Mouse (Mus musculus) lung, postnatal 0 days (tissue): ENCODE measurements around the gene Ppp6r3. TPM values are rescaled to one million over a fixed set of nuclear protein-coding genes. Genes with fewer than 3 reads are reported as not detected.

Experiments used
- ATAC-seq: fragments of 200-750 bp; cut with Nextera tagmentation; 2 replicates; pipeline ENCODE4 v1.8.0; 2017; ENCODE audit warnings: moderate library complexity
- DNase-seq: peaks from one replicate; pipeline ENCODE4 v3.0.0-alpha.2; 2016; ENCODE audit warnings: low spot score
- H3K27ac ChIP-seq: fragments of 300-500 bp; sonication (generic); 2 replicates; pipeline ENCODE4 v1.5.1; 2014; ENCODE audit warnings: antibody characterized with exemption, mild to moderate bottlenecking, low read length, mixed read lengths
- H3K27me3 ChIP-seq: fragments of 300-500 bp; sonication (generic); replicated peaks from 2 replicates; pipeline ENCODE4 v1.6.1; 2014; ENCODE audit warnings: low read length, mixed read lengths; ENCODE audit not compliant: insufficient read depth
- H3K36me3 ChIP-seq: fragments of 300-500 bp; sonication (generic); 2 replicates; pipeline ENCODE4 v1.6.1; 2014; ENCODE audit warnings: low read length, mixed read lengths; ENCODE audit not compliant: insufficient read depth
- H3K4me1 ChIP-seq: fragments of 300-500 bp; sonication (generic); 2 replicates; pipeline ENCODE4 v1.6.1; 2014; ENCODE audit warnings: antibody characterized with exemption, low read depth, low read length, mixed read lengths; ENCODE audit not compliant: insufficient read depth
- H3K4me2 ChIP-seq: fragments of 300-500 bp; sonication (generic); replicated peaks from 2 replicates; pipeline ENCODE4 v1.6.1; 2014; ENCODE audit warnings: low read depth, mild to moderate bottlenecking, low read length, moderate library complexity, mixed read lengths
- H3K4me3 ChIP-seq: fragments of 300-500 bp; sonication (generic); 2 replicates; pipeline ENCODE4 v1.5.1; 2014; ENCODE audit warnings: low read depth, low read length
- H3K9ac ChIP-seq: fragments of 300-500 bp; sonication (generic); replicated peaks from 2 replicates; pipeline ENCODE4 v1.6.1; 2014; ENCODE audit warnings: low read depth, mild to moderate bottlenecking
- H3K9me3 ChIP-seq: fragments of 300-500 bp; sonication (generic); 2 replicates; pipeline ENCODE4 v1.6.1; 2016; ENCODE audit warnings: low read length, mixed read lengths
- CTCF ChIP-seq: IDR thresholded peaks from 2 replicates; pipeline ENCODE4 v1.5.1; 2016; ENCODE audit warnings: antibody characterized with exemption, mild to moderate bottlenecking
- EP300 ChIP-seq: IDR thresholded peaks from 2 replicates; pipeline ENCODE4 v1.6.1; 2016; ENCODE audit warnings: antibody characterized with exemption, mild to moderate bottlenecking, control low read depth
- WGBS: fragments of 180-500 bp; shearing (Covaris S2); extraction: QIAGEN DNeasy Blood & Tissue Kit; methylation state at CpG from one replicate; pipeline ENCODE4 v1.1.7; 2014; 5-methylcytosine and 5-hydroxymethylcytosine counted together
- polyA plus RNA-seq: library from polyadenylated mRNA; unstranded; fragments of >200 nt; fragmentation: Nextera tagmentation; extraction: Ambion mirVana; gene quantifications from 2 replicates; pipeline ENCODE4 v1.2.1, GENCODE M21; 2015

Ppp6r3 gene
- polyA plus RNA-seq, 1 experiment from 2014 or later, result 30.6 TPM

- H3K4me3 ChIP-seq, result no peak overlapping the region
- H3K36me3 ChIP-seq, result no peaks in the 10 kb centered on the region
- H3K4me2 ChIP-seq, result no peak overlapping the region
- DNase-seq (no peak), ATAC-seq (no peak)
- TF ChIP-seq EP300, result no peak
- no peak for TF ChIP-seq CTCF
- no peaks in the 10 kb centered on the region for H3K27me3 ChIP-seq
- no peak overlapping the region for H3K9ac ChIP-seq
- H3K27ac ChIP-seq, result no peak overlapping the region
- no peaks in the 10 kb centered on the region for H3K9me3 ChIP-seq
- H3K4me1 ChIP-seq, result no peaks in the 10 kb centered on the region
- 78% methylated on average over 10 of the region's 10 CpGs for WGBS
Measured at GRCm38 (mm10) chr19:3441092-3441491, 134.5 kb downstream of the Ppp6r3 start.

GRCm38 (mm10) chr19:3440667-3441066, 134.9 kb downstream of the Ppp6r3 start:
- no peak overlapping the region for H3K4me2 ChIP-seq
- DNase-seq (no peak), ATAC-seq (no peak)
- no peak overlapping the region for H3K4me3 ChIP-seq
- 78% methylated on average over 5 of the region's 5 CpGs for WGBS
- no peaks in the 10 kb centered on the region for H3K4me1 ChIP-seq
- no peak overlapping the region for H3K27ac ChIP-seq
- H3K27me3 ChIP-seq, result no peaks in the 10 kb centered on the region
- no peaks in the 10 kb centered on the region for H3K36me3 ChIP-seq
- no peak overlapping the region for H3K9ac ChIP-seq
- no peak for TF ChIP-seq CTCF
- no peak for TF ChIP-seq EP300
- H3K9me3 ChIP-seq, result no peaks in the 10 kb centered on the region

- H3K9me3 ChIP-seq, result no peaks in the 10 kb centered on the region
- H3K4me1 ChIP-seq, result no peaks in the 10 kb centered on the region
- H3K27me3 ChIP-seq, result no peaks in the 10 kb centered on the region
- H3K36me3 ChIP-seq, result no peaks in the 10 kb centered on the region
- ATAC-seq (no peak), DNase-seq (no peak)
- no peak overlapping the region for H3K27ac ChIP-seq
- 60% methylated on average over 5 of the region's 5 CpGs for WGBS
- H3K9ac ChIP-seq, result no peak overlapping the region
- H3K4me2 ChIP-seq, result no peak overlapping the region
- H3K4me3 ChIP-seq, result no peak overlapping the region
- TF ChIP-seq CTCF (peak; percentile 43), EP300 (no peak)
Measured at GRCm38 (mm10) chr19:3437980-3438379, 137.6 kb downstream of the Ppp6r3 start.

- DNase-seq (peak; percentile 30), ATAC-seq (no peak; the same call in 1 of the 2 replicates)
- WGBS, result 55% methylated on average over 9 of the region's 9 CpGs
- Histone ChIP-seq H3K36me3 (no peaks in the 10 kb centered on the region), H3K27ac (no peak overlapping the region), H3K9me3 (no peaks in the 10 kb centered on the region), H3K4me3 (no peak overlapping the region), H3K9ac (no peak overlapping the region), H3K27me3 (no peaks in the 10 kb centered on the region), H3K4me1 (no peaks in the 10 kb centered on the region), H3K4me2 (no peak overlapping the region)
- TF ChIP-seq CTCF (peak; percentile 67), EP300 (no peak)
Measured at GRCm38 (mm10) chr19:3436840-3437239, 138.7 kb downstream of the Ppp6r3 start.

- H3K9ac ChIP-seq, result no peak overlapping the region
- ATAC-seq (no peak), DNase-seq (no peak)
- H3K9me3 ChIP-seq, result no peaks in the 10 kb centered on the region
- no peaks in the 10 kb centered on the region for H3K36me3 ChIP-seq
- 62% methylated on average over 3 of the region's 3 CpGs for WGBS
- no peak overlapping the region for H3K27ac ChIP-seq
- no peaks in the 10 kb centered on the region for H3K27me3 ChIP-seq
- H3K4me1 ChIP-seq, result no peaks in the 10 kb centered on the region
- H3K4me2 ChIP-seq, result no peak overlapping the region
- no peak overlapping the region for H3K4me3 ChIP-seq
- TF ChIP-seq CTCF (no peak), EP300 (no peak)
Measured at GRCm38 (mm10) chr19:3435824-3436223, 139.7 kb downstream of the Ppp6r3 start.

GRCm38 (mm10) chr19:3434641-3435040, 140.9 kb downstream of the Ppp6r3 start:
- H3K36me3 ChIP-seq, result no peaks in the 10 kb centered on the region
- H3K4me1 ChIP-seq, result no peaks in the 10 kb centered on the region
- no peak overlapping the region for H3K4me3 ChIP-seq
- no peaks in the 10 kb centered on the region for H3K27me3 ChIP-seq
- TF ChIP-seq EP300 (no peak), CTCF (no peak)
- WGBS, result 52% methylated on average over 4 of the region's 4 CpGs
- H3K4me2 ChIP-seq, result no peak overlapping the region
- ATAC-seq (no peak), DNase-seq (no peak)
- no peak overlapping the region for H3K9ac ChIP-seq
- H3K9me3 ChIP-seq, result no peaks in the 10 kb centered on the region
- H3K27ac ChIP-seq, result no peak overlapping the region

- H3K27me3 ChIP-seq, result no peaks in the 10 kb centered on the region
Measured at GRCm38 (mm10) chr19:3434124-3434523, 141.4 kb downstream of the Ppp6r3 start.

More at GRCm38 (mm10) chr19:3434124-3434523, 141.4 kb downstream of the Ppp6r3 start:
- no peak overlapping the region for H3K9ac ChIP-seq
- H3K36me3 ChIP-seq, result no peaks in the 10 kb centered on the region
- DNase-seq, result no peak
- H3K4me1 ChIP-seq, result no peaks in the 10 kb centered on the region
- 35% methylated on average over 4 of the region's 4 CpGs for WGBS
- H3K27ac ChIP-seq, result no peak overlapping the region
- TF ChIP-seq EP300, result no peak
- no peak for TF ChIP-seq CTCF
- H3K4me3 ChIP-seq, result no peak overlapping the region
- ATAC-seq, result no peak
- no peak overlapping the region for H3K4me2 ChIP-seq
- H3K9me3 ChIP-seq, result no peaks in the 10 kb centered on the region
